Mouse (Mus musculus): ENCODE results near the gene D11Wsu47e. TPM values are rescaled to one million over a fixed set of nuclear protein-coding genes. Genes with fewer than 3 reads are reported as not detected.
"Not testable (repeated sequence)": the region's sequence is repeated elsewhere in the genome, so short reads cannot be mapped to it uniquely, and the experiment has no call there.

The D11Wsu47e gene
- polyA plus RNA-seq, 1 experiment from 2014 or later, result 24.3 TPM

- Histone ChIP-seq H3K9me3 (no peaks in the 10 kb centered on the region), H3K27ac (replicated peaks) (no peak overlapping the region), H3K4me1 (peaks cover 20% of the 10 kb centered on the region), H3K4me3 (no peak overlapping the region), H3K9ac (replicated peaks) (no peak overlapping the region), H3K4me2 (replicated peaks) (no peak overlapping the region), H3K36me3 (peaks cover 82% of the 10 kb centered on the region), H3K27me3 (no peaks in the 10 kb centered on the region)
- WGBS, result 86% methylated on average over 18 of the region's 18 CpGs
- ATAC-seq (ENCODE audit: low FRiP score, low read depth), result no peak
These were observed 29.5 kb upstream of the D11Wsu47e start for GRCm38 (mm10) chr11:113654561-113655270.

GRCm38 (mm10) chr11:113656511-113656932 lies 27.7 kb upstream of the D11Wsu47e start:
- ATAC-seq (ENCODE audit: low FRiP score, low read depth), result no peak
- Histone ChIP-seq H3K36me3 (peaks cover 98% of the 10 kb centered on the region), H3K4me2 (replicated peaks) (no peak overlapping the region), H3K4me3 (no peak overlapping the region), H3K9me3 (no peaks in the 10 kb centered on the region), H3K4me1 (0 out of 2 replicates have a peak, but pooled peaks cover 8% of the 10 kb centered on the region), H3K9ac (replicated peaks) (no peak overlapping the region), H3K27me3 (no peaks in the 10 kb centered on the region), H3K27ac (replicated peaks) (no peak overlapping the region)
- 91% methylated on average over 8 of the region's 8 CpGs for WGBS

GRCm38 (mm10) chr11:113657221-113657620 lies 27.0 kb upstream of the D11Wsu47e start:
- H3K36me3 ChIP-seq, result peaks cover 98% of the 10 kb centered on the region
- no peak overlapping the region for H3K4me3 ChIP-seq
- H3K9ac ChIP-seq (replicated peaks), result no peak overlapping the region
- H3K27me3 ChIP-seq, result no peaks in the 10 kb centered on the region
- no peak overlapping the region for H3K4me2 ChIP-seq (replicated peaks)
- H3K9me3 ChIP-seq, result no peaks in the 10 kb centered on the region
- 84% methylated on average over 4 of the region's 4 CpGs for WGBS
- no peak for ATAC-seq (ENCODE audit: low FRiP score, low read depth)
- H3K4me1 ChIP-seq, result 0 out of 2 replicates have a peak, but pooled peaks cover 2% of the 10 kb centered on the region
- H3K27ac ChIP-seq (replicated peaks), result no peak overlapping the region

DNA sequence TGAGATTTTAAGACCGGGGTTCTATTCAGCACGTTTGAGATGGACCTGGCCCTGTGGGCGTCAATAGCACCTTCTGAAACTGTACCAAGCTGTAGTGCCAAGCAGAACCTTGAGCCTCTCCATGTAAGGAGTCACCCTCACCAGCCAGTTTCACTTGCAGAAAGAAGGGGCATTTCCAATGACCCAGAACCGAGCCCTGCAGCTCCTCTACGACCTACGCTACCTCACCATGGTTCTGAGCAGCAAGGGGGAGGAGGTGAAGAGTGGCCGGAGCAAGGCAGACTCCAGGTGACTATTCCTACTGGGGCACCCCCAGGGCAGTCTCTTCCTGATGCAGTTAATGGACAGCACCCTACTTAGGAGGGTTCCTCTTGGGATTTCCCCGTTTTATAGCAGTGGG lies 25.9 kb upstream of the D11Wsu47e start:
- H3K36me3 ChIP-seq, result peaks cover 97% of the 10 kb centered on the region
- 88% methylated on average over 8 of the region's 8 CpGs for WGBS

GRCm38 (mm10) chr11:113658763-113659162 lies 25.4 kb upstream of the D11Wsu47e start:
- no peak for ATAC-seq (ENCODE audit: low FRiP score, low read depth)
- 94% methylated on average over 4 of the region's 4 CpGs for WGBS
- Histone ChIP-seq H3K36me3 (peaks cover 97% of the 10 kb centered on the region), H3K27me3 (no peaks in the 10 kb centered on the region), H3K9ac (replicated peaks) (no peak overlapping the region), H3K9me3 (no peaks in the 10 kb centered on the region), H3K4me3 (no peak overlapping the region), H3K4me2 (replicated peaks) (no peak overlapping the region), H3K4me1 (no peaks in the 10 kb centered on the region), H3K27ac (replicated peaks) (no peak overlapping the region)

More for the DNA sequence above, 25.9 kb upstream of the D11Wsu47e start:
- no peaks in the 10 kb centered on the region for H3K9me3 ChIP-seq
- ATAC-seq (ENCODE audit: low FRiP score, low read depth), result no peak
- no peak overlapping the region for H3K4me3 ChIP-seq
- H3K27ac ChIP-seq (replicated peaks), result no peak overlapping the region
- H3K27me3 ChIP-seq, result no peaks in the 10 kb centered on the region
- H3K4me1 ChIP-seq, result no peaks in the 10 kb centered on the region
- no peak overlapping the region for H3K9ac ChIP-seq (replicated peaks)
- H3K4me2 ChIP-seq (replicated peaks), result no peak overlapping the region

GRCm38 (mm10) chr11:113660213-113660612 lies 24.0 kb upstream of the D11Wsu47e start:
- H3K4me3 ChIP-seq; H3K27ac ChIP-seq (replicated peaks); ATAC-seq (ENCODE audit: low FRiP score, low read depth); H3K27me3 ChIP-seq; H3K9ac ChIP-seq (replicated peaks); H3K4me1 ChIP-seq; H3K4me2 ChIP-seq (replicated peaks); H3K9me3 ChIP-seq: not testable (repeated sequence)
- 96% methylated on average over 3 of the region's 3 CpGs for WGBS
- peaks cover 90% of the 10 kb centered on the region for H3K36me3 ChIP-seq

- no peak overlapping the region for H3K4me2 ChIP-seq (replicated peaks)
- H3K9me3 ChIP-seq, result no peaks in the 10 kb centered on the region
- no peaks in the 10 kb centered on the region for H3K27me3 ChIP-seq
- WGBS, result 93% methylated on average over 11 of the region's 11 CpGs
- no peak for ATAC-seq (ENCODE audit: low FRiP score, low read depth)
- H3K36me3 ChIP-seq, result peaks cover 83% of the 10 kb centered on the region
- no peak overlapping the region for H3K27ac ChIP-seq (replicated peaks)
- no peak overlapping the region for H3K9ac ChIP-seq (replicated peaks)
- H3K4me1 ChIP-seq, result no peaks in the 10 kb centered on the region
- H3K4me3 ChIP-seq, result no peak overlapping the region
These were observed 23.3 kb upstream of the D11Wsu47e start for GRCm38 (mm10) chr11:113660940-113661339.

GRCm38 (mm10) chr11:113661835-113662351 lies 22.3 kb upstream of the D11Wsu47e start:
- no peak for ATAC-seq (ENCODE audit: low FRiP score, low read depth)
- H3K36me3 ChIP-seq, result peaks cover 73% of the 10 kb centered on the region
- H3K4me1 ChIP-seq, result no peaks in the 10 kb centered on the region
- H3K4me3 ChIP-seq, result no peak overlapping the region
- 92% methylated on average over 18 of the region's 18 CpGs for WGBS
- H3K9ac ChIP-seq (replicated peaks), result no peak overlapping the region
- no peaks in the 10 kb centered on the region for H3K27me3 ChIP-seq
- no peak overlapping the region for H3K4me2 ChIP-seq (replicated peaks)
- H3K27ac ChIP-seq (replicated peaks), result no peak overlapping the region
- no peaks in the 10 kb centered on the region for H3K9me3 ChIP-seq

DNA sequence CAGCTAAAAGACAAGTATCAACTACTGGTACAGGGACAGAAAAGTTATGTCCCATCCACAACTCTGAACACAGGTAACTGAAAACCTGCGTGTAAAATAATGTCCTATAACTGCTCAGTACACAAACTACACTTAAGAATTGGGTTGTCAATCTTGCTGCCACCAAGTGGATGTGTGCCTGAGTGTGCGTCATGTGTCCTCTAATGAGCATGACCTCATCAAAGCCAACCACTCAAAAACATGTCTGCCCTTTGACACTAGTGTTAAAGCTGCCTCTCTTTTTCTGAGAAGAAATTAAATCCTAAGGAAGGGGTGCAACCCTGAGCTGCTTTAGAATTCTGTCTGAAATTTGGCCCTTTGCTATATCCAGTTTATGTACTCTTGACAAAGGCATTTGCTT lies 19.9 kb upstream of the D11Wsu47e start:
- no peak overlapping the region for H3K27ac ChIP-seq (replicated peaks)
- H3K4me3 ChIP-seq, result no peak overlapping the region
- peaks cover 56% of the 10 kb centered on the region for H3K36me3 ChIP-seq
- ATAC-seq (ENCODE audit: low FRiP score, low read depth), result no peak
- no peak overlapping the region for H3K4me2 ChIP-seq (replicated peaks)
- H3K27me3 ChIP-seq, result no peaks in the 10 kb centered on the region
- no peaks in the 10 kb centered on the region for H3K4me1 ChIP-seq
- 65% methylated on average over 2 of the region's 2 CpGs for WGBS
- no peaks in the 10 kb centered on the region for H3K9me3 ChIP-seq
- H3K9ac ChIP-seq (replicated peaks), result no peak overlapping the region

GRCm38 (mm10) chr11:113666205-113666604 lies 18.0 kb upstream of the D11Wsu47e start:
- 89% methylated on average over 6 of the region's 6 CpGs for WGBS
- Histone ChIP-seq H3K4me2 (replicated peaks) (no peak overlapping the region), H3K27me3 (no peaks in the 10 kb centered on the region), H3K9ac (replicated peaks) (no peak overlapping the region), H3K4me1 (no peaks in the 10 kb centered on the region), H3K36me3 (peaks cover 48% of the 10 kb centered on the region), H3K9me3 (no peaks in the 10 kb centered on the region), H3K27ac (replicated peaks) (no peak overlapping the region), H3K4me3 (no peak overlapping the region)
- no peak for ATAC-seq (ENCODE audit: low FRiP score, low read depth)

DNA sequence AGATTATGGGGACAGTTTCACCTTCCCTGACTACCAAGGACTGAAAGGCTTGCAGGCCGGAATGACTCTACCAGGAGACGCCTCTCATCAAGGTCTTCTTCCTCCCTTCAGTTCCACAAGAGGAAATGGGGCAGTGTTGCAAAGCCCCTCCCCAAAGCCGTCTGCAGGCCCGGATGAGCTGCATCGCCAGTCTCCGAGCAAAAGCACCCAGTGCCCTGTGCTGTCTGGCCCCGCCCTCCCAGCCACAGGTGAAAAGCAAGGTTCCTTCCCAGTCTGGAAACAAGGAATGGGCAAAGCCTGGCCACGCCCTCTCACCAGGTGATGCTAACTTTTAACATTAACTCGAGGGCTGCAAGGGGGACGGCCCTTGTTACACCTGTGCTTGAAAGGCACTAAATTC lies 17.6 kb upstream of the D11Wsu47e start:
- WGBS, result 68% methylated on average over 10 of the region's 10 CpGs
- no peak for ATAC-seq (ENCODE audit: low FRiP score, low read depth)
- Histone ChIP-seq H3K27me3 (no peaks in the 10 kb centered on the region), H3K4me3 (no peak overlapping the region), H3K36me3 (peaks cover 47% of the 10 kb centered on the region), H3K4me2 (replicated peaks) (no peak overlapping the region), H3K9ac (replicated peaks) (no peak overlapping the region), H3K9me3 (no peaks in the 10 kb centered on the region), H3K4me1 (no peaks in the 10 kb centered on the region), H3K27ac (replicated peaks) (no peak overlapping the region)

GRCm38 (mm10) chr11:113667122-113667521 lies 17.1 kb upstream of the D11Wsu47e start:
- ATAC-seq (ENCODE audit: low FRiP score, low read depth), result no peak
- Histone ChIP-seq H3K4me2 (replicated peaks) (no peak overlapping the region), H3K4me1 (no peaks in the 10 kb centered on the region), H3K36me3 (peaks cover 47% of the 10 kb centered on the region), H3K4me3 (no peak overlapping the region), H3K27ac (replicated peaks) (no peak overlapping the region), H3K9ac (replicated peaks) (no peak overlapping the region), H3K9me3 (no peaks in the 10 kb centered on the region), H3K27me3 (no peaks in the 10 kb centered on the region)
- 82% methylated on average over 2 of the region's 2 CpGs for WGBS
